21 mouse cellular contexts compared by ENCODE assay signal in genomic region chr8:10394506-10394905, GRCm38 (mm10).
A peak's percentile ranks its signal among the peaks of the same experiment; 100 is the strongest.
DNase-seq lines count a peak whose midpoint lies in the region; ATAC-seq and TF ChIP-seq lines count a peak whose summit lies in the region.
"Had no signal": no experiment of that assay in that cellular context is flagged by ENCODE, and none has a peak within 500 bp of the region (broad histone marks: within the 10 kb centered on the region; RNA-seq: fewer than 3 reads in every experiment).

No protein-coding gene starts in this region.

- 0 out of 2 replicates have a peak overlapping the region, but pooled peaks have one; percentile 14 for H3K27ac ChIP-seq in neural tube, embryonic 11.5 days (ENCODE audit: low read depth, low read length)
- peak overlapping the region; percentile 75 for H3K27ac ChIP-seq in hindbrain, embryonic 13.5 days
- peak overlapping the region; percentile 62 for H3K27ac ChIP-seq in midbrain, embryonic 15.5 days
- no peak overlapping the region for H3K27ac ChIP-seq in stomach, postnatal 0 days (replicated peaks)
- H3K27ac ChIP-seq: forebrain, embryonic 10.5 days; intestine, embryonic 15.5 days; liver, embryonic 13.5 days had no signal

- no peak for DNase-seq in neural tube, embryonic 11.5 days (ENCODE audit: low spot score)
- no peak for DNase-seq in neural tube, embryonic 10.5 days (ENCODE audit: extremely low spot score, low spot score)
- peak; percentile 9 for DNase-seq in stomach, postnatal 0 days (ENCODE audit: low spot score)
- DNase-seq in adrenal gland, adult 18-20 months (ENCODE audit: low spot score in 2 of 2): no peak
- DNase-seq in thymus, postnatal 10 days (ENCODE audit: low spot score in 2 of 2): no peak
- DNase-seq: adrenal gland, adult 2 months; cerebellum, adult 11-12 months; cerebellum, postnatal 14 days; gastrocnemius, postnatal 14 days; kidney, adult 9 months; kidney, postnatal 14 days; liver, embryonic 13.5 days; lung, adult 2 months; lung, postnatal 14 days; right cerebral cortex, postnatal 14 days had no signal

- no peak for ATAC-seq in neural tube, embryonic 11.5 days (ENCODE audit: insufficient read depth, low FRiP score, low TSS enrichment)
- ATAC-seq in hindbrain, embryonic 13.5 days (ENCODE audit: low FRiP score): no peak
- peak; percentile 57; the same call in 1 of the 2 replicates for ATAC-seq in midbrain, embryonic 15.5 days (replicated peaks)
- no peak for ATAC-seq in stomach, postnatal 0 days (ENCODE audit: low FRiP score, low TSS enrichment)
- ATAC-seq: forebrain, embryonic 16.5 days; intestine, embryonic 15.5 days had no signal

- H3K4me1 ChIP-seq in neural tube, embryonic 11.5 days (ENCODE audit: control insufficient read depth, insufficient read depth, low read length): no peaks in the 10 kb centered on the region
- peaks cover 41% of the 10 kb centered on the region for H3K4me1 ChIP-seq in hindbrain, embryonic 13.5 days (replicated peaks)
- peaks cover 40% of the 10 kb centered on the region for H3K4me1 ChIP-seq in midbrain, embryonic 15.5 days
- no peaks in the 10 kb centered on the region for H3K4me1 ChIP-seq in stomach, postnatal 0 days (replicated peaks; ENCODE audit: control insufficient read depth, insufficient read depth)
- H3K4me1 ChIP-seq: intestine, embryonic 15.5 days; liver, embryonic 13.5 days had no signal

- WGBS in neural tube, embryonic 11.5 days: 82% methylated on average over 2 of the region's 2 CpGs
- WGBS in hindbrain, embryonic 13.5 days: 50% methylated on average over 2 of the region's 2 CpGs
- 39% methylated on average over 2 of the region's 2 CpGs for WGBS in midbrain, embryonic 15.5 days
- WGBS in stomach, postnatal 0 days: 65% methylated on average over 2 of the region's 2 CpGs

- no peaks in the 10 kb centered on the region for H3K9me3 ChIP-seq in neural tube, embryonic 11.5 days (ENCODE audit: control insufficient read depth, low read length)
- H3K9me3 ChIP-seq in hindbrain, embryonic 13.5 days: no peaks in the 10 kb centered on the region
- no peaks in the 10 kb centered on the region for H3K9me3 ChIP-seq in midbrain, embryonic 15.5 days
- H3K9me3 ChIP-seq in stomach, postnatal 0 days (ENCODE audit: control insufficient read depth, low read length): no peaks in the 10 kb centered on the region
- H3K9me3 ChIP-seq: forebrain, embryonic 10.5 days; intestine, embryonic 15.5 days; liver, embryonic 13.5 days had no signal

- no peaks in the 10 kb centered on the region for H3K27me3 ChIP-seq in neural tube, embryonic 11.5 days (ENCODE audit: control insufficient read depth, insufficient read depth, low read length)
- no peaks in the 10 kb centered on the region for H3K27me3 ChIP-seq in hindbrain, embryonic 13.5 days
- H3K27me3 ChIP-seq in midbrain, embryonic 15.5 days (replicated peaks): no peaks in the 10 kb centered on the region
- H3K27me3 ChIP-seq in stomach, postnatal 0 days (ENCODE audit: control insufficient read depth, insufficient read depth, low read length): no peaks in the 10 kb centered on the region
- H3K27me3 ChIP-seq: intestine, embryonic 15.5 days; liver, embryonic 13.5 days had no signal

- no peak overlapping the region for H3K9ac ChIP-seq in neural tube, embryonic 11.5 days (ENCODE audit: low read length)
- no peak overlapping the region for H3K9ac ChIP-seq in hindbrain, embryonic 13.5 days
- H3K9ac ChIP-seq in midbrain, embryonic 15.5 days: no peak overlapping the region
- H3K9ac ChIP-seq in stomach, postnatal 0 days (ENCODE audit: low read length): no peak overlapping the region
- H3K9ac ChIP-seq: intestine, embryonic 15.5 days; liver, embryonic 13.5 days had no signal

- no peaks in the 10 kb centered on the region for H3K36me3 ChIP-seq in neural tube, embryonic 11.5 days (ENCODE audit: control insufficient read depth, insufficient read depth, low read length)
- H3K36me3 ChIP-seq in hindbrain, embryonic 13.5 days: 0 out of 2 replicates have a peak, but pooled peaks cover 2% of the 10 kb centered on the region
- H3K36me3 ChIP-seq in midbrain, embryonic 15.5 days (replicated peaks): no peaks in the 10 kb centered on the region
- H3K36me3 ChIP-seq in stomach, postnatal 0 days (ENCODE audit: control insufficient read depth, insufficient read depth, low read length): no peaks in the 10 kb centered on the region
- H3K36me3 ChIP-seq: forebrain, embryonic 10.5 days; intestine, embryonic 15.5 days; liver, embryonic 13.5 days had no signal

- H3K4me3 ChIP-seq in neural tube, embryonic 11.5 days (ENCODE audit: low read depth, low read length): no peak overlapping the region
- no peak overlapping the region for H3K4me3 ChIP-seq in hindbrain, embryonic 13.5 days
- no peak overlapping the region for H3K4me3 ChIP-seq in midbrain, embryonic 15.5 days
- H3K4me3 ChIP-seq in stomach, postnatal 0 days (ENCODE audit: low read depth, low read length): no peak overlapping the region
- H3K4me3 ChIP-seq: forebrain, embryonic 10.5 days; intestine, embryonic 15.5 days; liver, embryonic 13.5 days had no signal

- no peak for TF ChIP-seq CTCF in stomach, postnatal 0 days (IDR thresholded peaks at IDR 0.05; ENCODE audit: low read depth)

- H3K4me2 ChIP-seq in neural tube, embryonic 11.5 days (ENCODE audit: low read depth): no peak overlapping the region
- no peak overlapping the region for H3K4me2 ChIP-seq in hindbrain, embryonic 13.5 days
- H3K4me2 ChIP-seq in midbrain, embryonic 15.5 days: no peak overlapping the region
- H3K4me2 ChIP-seq in stomach, postnatal 0 days (replicated peaks; ENCODE audit: low read depth): no peak overlapping the region
- H3K4me2 ChIP-seq: heart, embryonic 11.5 days; intestine, embryonic 15.5 days; liver, embryonic 13.5 days had no signal

- TF ChIP-seq EP300 in stomach, postnatal 0 days (optimal IDR thresholded peaks at IDR 0.05): no peak
